Mouse (Mus musculus) right cerebral cortex, postnatal 36 days (tissue): Measurements from ENCODE around the gene Myo3b.
"Not testable (repeated sequence)": the region's sequence is repeated elsewhere in the genome, so short reads cannot be mapped to it uniquely, and the experiment has no call there.

Experiments
- DNase-seq, 2 experiments: peaks; one replicate each; pipeline ENCODE4 v3.0.0; 2022; ENCODE audit warnings: low spot score in 2 of 2, mixed read lengths in 1 of 2

Gene Myo3b

GRCm38 (mm10) chr2:70195418-70196248 lies 156.7 kb downstream of the Myo3b start:
- DNase-seq = no peak

GRCm38 (mm10) chr2:70201796-70202555 lies 163.1 kb downstream of the Myo3b start:
- no peak for DNase-seq

GRCm38 (mm10) chr2:70202578-70203167 lies 163.7 kb downstream of the Myo3b start:
- no peak for DNase-seq

GRCm38 (mm10) chr2:70208411-70208810 lies 169.5 kb downstream of the Myo3b start:
- DNase-seq = no peak

GRCm38 (mm10) chr2:70209790-70210189 lies 170.9 kb downstream of the Myo3b start:
- no peak for DNase-seq

- peak; percentile 52 to 76 for DNase-seq
These were observed 171.8 kb downstream of the Myo3b start for GRCm38 (mm10) chr2:70210427-70211332.

GRCm38 (mm10) chr2:70214401-70214800 lies 175.5 kb downstream of the Myo3b start:
- DNase-seq = peak; percentile 24 to 75

- DNase-seq = no peak
These were observed 178.9 kb downstream of the Myo3b start for GRCm38 (mm10) chr2:70217800-70218199.

- no peak for DNase-seq
These were observed 179.5 kb downstream of the Myo3b start for GRCm38 (mm10) chr2:70218469-70218868.

GRCm38 (mm10) chr2:70226679-70227078 lies 187.8 kb downstream of the Myo3b start:
- no peak for DNase-seq

GRCm38 (mm10) chr2:70234450-70234849 lies 195.5 kb downstream of the Myo3b start:
- DNase-seq = not testable (repeated sequence)

GRCm38 (mm10) chr2:70245981-70246380 lies 207.1 kb downstream of the Myo3b start:
- DNase-seq = no peak

- DNase-seq = no peak
These were observed 209.7 kb downstream of the Myo3b start for GRCm38 (mm10) chr2:70248616-70249015.

GRCm38 (mm10) chr2:70249872-70250271 lies 210.9 kb downstream of the Myo3b start:
- DNase-seq = no peak

GRCm38 (mm10) chr2:70251256-70251655 lies 212.3 kb downstream of the Myo3b start:
- DNase-seq = no peak

- DNase-seq = no peak
These were observed 220.6 kb downstream of the Myo3b start for GRCm38 (mm10) chr2:70259357-70260000.

- no peak for DNase-seq
These were observed 221.8 kb downstream of the Myo3b start for GRCm38 (mm10) chr2:70260646-70261195.

- no peak for DNase-seq
These were observed 223.0 kb downstream of the Myo3b start for GRCm38 (mm10) chr2:70261703-70262564.

- DNase-seq = peak; percentile 24 to 52
These were observed 223.7 kb downstream of the Myo3b start for GRCm38 (mm10) chr2:70262565-70263082.
